Mouse (Mus musculus) adrenal gland, adult 2 months (tissue): ENCODE data around the gene Itga10. TPM values are rescaled to one million over a fixed set of nuclear protein-coding genes. Genes with fewer than 3 reads are reported as not detected.
"Not testable (repeated sequence)": the region's sequence is repeated elsewhere in the genome, so short reads cannot be mapped to it uniquely, and the experiment has no call there.

Source experiments
- DNase-seq: peaks from one replicate; pipeline ENCODE4 v3.0.0; 2021
- polyA plus RNA-seq: library from polyadenylated mRNA; depleted of rRNA; stranded (reverse); fragments of >200 nt; gene quantifications from 2 replicates; pipeline ENCODE4 v1.2.3, GENCODE M21; 2012
- total RNA-seq, 2 experiments: library from RNA; stranded (reverse); gene quantifications; 2 replicates each; pipeline ENCODE4 v1.2.3; 2021

Itga10 gene
- total and polyA plus RNA-seq, 3 experiments = 1.3 to 1.9 (median 1.6) TPM

- no peak for DNase-seq
These were observed 35.0 kb downstream of the Itga10 start for GRCm38 (mm10) chr3:96680269-96680956.

GRCm38 (mm10) chr3:96683496-96683895, 38.1 kb downstream of the Itga10 start:
- DNase-seq = no peak

GRCm38 (mm10) chr3:96684151-96684821, 38.9 kb downstream of the Itga10 start:
- peak; percentile 75 for DNase-seq

GRCm38 (mm10) chr3:96684822-96685156, 39.4 kb downstream of the Itga10 start:
- peak; percentile 34 for DNase-seq

GRCm38 (mm10) chr3:96686057-96686456, 40.7 kb downstream of the Itga10 start:
- DNase-seq = not testable (repeated sequence)

- no peak for DNase-seq
These were observed 43.5 kb downstream of the Itga10 start for GRCm38 (mm10) chr3:96688854-96689253.

- DNase-seq = no peak
These were observed 44.9 kb downstream of the Itga10 start for GRCm38 (mm10) chr3:96690298-96690697.

- no peak for DNase-seq
These were observed 47.1 kb downstream of the Itga10 start for GRCm38 (mm10) chr3:96692506-96692905.

- DNase-seq = no peak
These were observed 48.2 kb downstream of the Itga10 start for GRCm38 (mm10) chr3:96693579-96693978.

GRCm38 (mm10) chr3:96696198-96696765, 50.9 kb downstream of the Itga10 start, which contains the start of gene Pias3:
Pias3 (plus strand) TSS chr3:96696384.
- peak; percentile 94 for DNase-seq

- DNase-seq = peak; percentile 97
These were observed 51.7 kb downstream of the Itga10 start for GRCm38 (mm10) chr3:96696766-96697732.

GRCm38 (mm10) chr3:96698993-96699690, 53.8 kb downstream of the Itga10 start:
- no peak for DNase-seq

- DNase-seq = no peak
These were observed 55.0 kb downstream of the Itga10 start for GRCm38 (mm10) chr3:96700376-96700775.

GRCm38 (mm10) chr3:96701003-96701402, 55.6 kb downstream of the Itga10 start:
- DNase-seq = no peak

- no peak for DNase-seq
These were observed 59.4 kb downstream of the Itga10 start for GRCm38 (mm10) chr3:96704778-96705177.

GRCm38 (mm10) chr3:96706217-96706616, 60.8 kb downstream of the Itga10 start:
- DNase-seq = no peak

GRCm38 (mm10) chr3:96706984-96707383, 61.6 kb downstream of the Itga10 start:
- DNase-seq = no peak

GRCm38 (mm10) chr3:96707903-96708683, 62.7 kb downstream of the Itga10 start, which contains the start of gene Nudt17:
Nudt17 (minus strand) TSS chr3:96708562.
- DNase-seq = peak; percentile 86

- no peak for DNase-seq
These were observed 63.3 kb downstream of the Itga10 start for GRCm38 (mm10) chr3:96708684-96709064.
